Mouse (Mus musculus) embryonic facial prominence, embryonic 12.5 days (tissue): ENCODE measurements around the gene Enc1. TPM values are rescaled to one million over a fixed set of nuclear protein-coding genes. Genes with fewer than 3 reads are reported as not detected.
A peak's percentile ranks its signal among the peaks of the same experiment; 100 is the strongest.

Experiments
- ATAC-seq: fragments of 200-750 bp; cut with Nextera tagmentation; 2 replicates; pipeline ENCODE4 v1.8.0; 2017; ENCODE audit not compliant: insufficient number of reproducible peaks, insufficient read depth, low FRiP score, low TSS enrichment
- H3K27ac ChIP-seq: fragments of 300-500 bp; sonication (generic); 2 replicates; pipeline ENCODE4 v1.5.1; 2016; ENCODE audit warnings: mild to moderate bottlenecking
- H3K27me3 ChIP-seq: fragments of 300-500 bp; sonication (generic); 2 replicates; pipeline ENCODE4 v1.6.1; 2016; ENCODE audit warnings: mild to moderate bottlenecking, moderate library complexity
- H3K36me3 ChIP-seq: fragments of 300-500 bp; sonication (generic); 2 replicates; pipeline ENCODE4 v1.6.1; 2016; ENCODE audit warnings: mild to moderate bottlenecking
- H3K4me1 ChIP-seq: fragments of 300-500 bp; sonication (generic); 2 replicates; pipeline ENCODE4 v1.6.1; 2016
- H3K4me2 ChIP-seq: fragments of 300-500 bp; sonication (generic); replicated peaks from 2 replicates; pipeline ENCODE4 v1.6.1; 2016; ENCODE audit warnings: mild to moderate bottlenecking, moderate library complexity
- H3K4me3 ChIP-seq: fragments of 300-500 bp; sonication (generic); 2 replicates; pipeline ENCODE4 v1.5.1; 2016; ENCODE audit warnings: mild to moderate bottlenecking
- H3K9ac ChIP-seq: fragments of 300-500 bp; sonication (generic); 2 replicates; pipeline ENCODE4 v1.6.1; 2016; ENCODE audit warnings: mild to moderate bottlenecking, moderate library complexity
- H3K9me3 ChIP-seq: fragments of 300-500 bp; sonication (generic); 2 replicates; pipeline ENCODE4 v1.6.1; 2016; ENCODE audit warnings: mild to moderate bottlenecking, moderate library complexity
- WGBS: fragments of 180-500 bp; shearing (Covaris S2); methylation state at CpG from one replicate; pipeline ENCODE4 v1.1.7; 2016; 5-methylcytosine and 5-hydroxymethylcytosine counted together
- polyA plus RNA-seq: library from polyadenylated mRNA; unstranded; fragments of >200 nt; fragmentation: Nextera tagmentation; extraction: Ambion mirVana; gene quantifications from 2 replicates; pipeline ENCODE4 v1.2.1, GENCODE M21; 2016

The Enc1 gene
- polyA plus RNA-seq, 1 experiment from 2014 or later = 7.8 TPM

DNA sequence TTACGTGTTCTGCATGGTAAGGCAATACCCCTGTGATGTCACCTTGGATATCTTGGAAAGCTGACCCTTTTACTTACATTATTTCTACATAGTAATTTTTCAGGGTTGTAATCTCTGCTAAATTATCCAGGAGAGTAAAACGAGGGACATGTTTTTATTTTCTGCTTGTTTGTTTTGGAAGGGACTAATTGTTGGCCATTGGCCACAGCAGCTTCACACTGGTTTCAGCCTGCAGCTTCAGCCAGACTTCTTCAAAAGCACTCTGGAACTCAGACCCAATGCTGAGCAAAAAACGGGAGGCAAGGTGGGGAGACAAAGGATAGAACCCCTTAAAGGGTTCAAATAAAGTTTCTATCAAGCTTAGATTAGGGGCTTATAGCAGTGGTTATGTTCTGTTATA lies 10.8 kb upstream of the Enc1 start:
- H3K9ac ChIP-seq = no peak overlapping the region
- H3K27ac ChIP-seq = no peak overlapping the region
- H3K4me3 ChIP-seq = no peak overlapping the region
- H3K4me2 ChIP-seq = no peak overlapping the region
- ATAC-seq = no peak
- H3K4me1 ChIP-seq = peaks cover 8% of the 10 kb centered on the region; the same call in 1 of the 2 replicates
- no peaks in the 10 kb centered on the region for H3K27me3 ChIP-seq
- WGBS = 62% methylated on average over 3 of the region's 3 CpGs
- H3K36me3 ChIP-seq = no peaks in the 10 kb centered on the region
- peaks cover 9% of the 10 kb centered on the region; the same call in 1 of the 2 replicates for H3K9me3 ChIP-seq

DNA sequence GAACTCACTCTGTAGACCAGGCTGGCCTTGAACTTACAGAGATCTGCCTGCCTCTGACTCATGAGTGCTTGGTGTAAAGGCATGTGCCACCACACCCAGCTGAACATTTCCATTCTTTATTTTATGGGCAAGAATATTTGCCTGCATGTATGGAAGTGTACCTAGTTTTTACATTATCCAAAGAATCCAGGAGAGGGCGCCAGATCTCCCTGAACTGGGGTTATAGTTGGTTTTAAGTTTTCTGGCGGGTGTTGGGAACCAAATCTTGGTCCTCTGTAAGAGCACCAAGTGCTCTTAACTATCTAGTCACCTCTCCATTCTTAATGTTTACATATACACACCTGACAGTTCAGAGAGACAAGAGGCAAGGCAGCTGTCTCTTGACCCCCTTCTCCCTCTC lies 7.8 kb upstream of the Enc1 start:
- WGBS = 70% methylated on average over 2 of the region's 2 CpGs
- H3K36me3 ChIP-seq = no peaks in the 10 kb centered on the region
- H3K4me1 ChIP-seq = peaks cover 6% of the 10 kb centered on the region; the same call in 1 of the 2 replicates
- peaks cover 5% of the 10 kb centered on the region; the same call in 1 of the 2 replicates for H3K27me3 ChIP-seq
- H3K4me3 ChIP-seq = no peak overlapping the region
- no peak overlapping the region for H3K4me2 ChIP-seq
- no peak overlapping the region for H3K9ac ChIP-seq
- ATAC-seq = no peak
- 0 out of 2 replicates have a peak, but pooled peaks cover 3% of the 10 kb centered on the region for H3K9me3 ChIP-seq
- H3K27ac ChIP-seq = no peak overlapping the region

DNA sequence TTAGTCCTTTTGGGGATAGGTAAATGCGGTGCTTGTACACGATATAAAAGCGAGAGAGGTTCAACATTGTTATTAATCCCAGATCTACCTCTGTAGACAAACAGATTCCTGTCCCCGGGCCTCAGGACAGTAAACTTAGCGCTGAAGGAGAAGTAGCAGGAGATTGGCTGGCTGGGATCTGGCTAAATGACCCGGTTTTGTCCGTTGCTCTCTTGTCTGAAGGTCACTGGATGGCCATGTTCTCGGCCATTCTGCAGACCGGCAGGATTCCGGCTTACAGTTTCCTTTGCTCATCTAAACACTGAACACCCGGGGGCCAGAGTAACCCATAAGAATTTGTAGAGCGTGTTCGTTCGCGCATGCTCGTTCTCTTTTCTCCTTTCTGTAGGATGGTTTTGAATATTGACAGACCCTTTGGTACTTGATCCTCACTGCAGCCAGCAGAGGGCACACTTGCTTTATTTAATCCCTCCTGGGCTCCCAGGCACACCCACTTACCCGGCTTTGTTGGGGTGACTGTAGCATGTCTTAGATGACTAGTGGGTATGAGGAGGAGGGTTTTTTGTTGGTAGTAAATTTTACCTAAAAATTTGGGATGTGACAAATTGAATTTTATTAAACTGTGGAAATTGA lies 6.0 kb upstream of the Enc1 start:
- Histone ChIP-seq H3K4me3 (peak overlapping the region; percentile 25), H3K4me1 (peaks cover 10% of the 10 kb centered on the region; the same call in 1 of the 2 replicates), H3K27ac (no peak overlapping the region), H3K9ac (no peak overlapping the region), H3K36me3 (no peaks in the 10 kb centered on the region), H3K27me3 (peaks cover 6% of the 10 kb centered on the region; the same call in 1 of the 2 replicates), H3K9me3 (no peaks in the 10 kb centered on the region), H3K4me2 (peak overlapping the region; percentile 51)
- 16% methylated on average over 17 of the region's 17 CpGs for WGBS
- ATAC-seq = no peak

DNA sequence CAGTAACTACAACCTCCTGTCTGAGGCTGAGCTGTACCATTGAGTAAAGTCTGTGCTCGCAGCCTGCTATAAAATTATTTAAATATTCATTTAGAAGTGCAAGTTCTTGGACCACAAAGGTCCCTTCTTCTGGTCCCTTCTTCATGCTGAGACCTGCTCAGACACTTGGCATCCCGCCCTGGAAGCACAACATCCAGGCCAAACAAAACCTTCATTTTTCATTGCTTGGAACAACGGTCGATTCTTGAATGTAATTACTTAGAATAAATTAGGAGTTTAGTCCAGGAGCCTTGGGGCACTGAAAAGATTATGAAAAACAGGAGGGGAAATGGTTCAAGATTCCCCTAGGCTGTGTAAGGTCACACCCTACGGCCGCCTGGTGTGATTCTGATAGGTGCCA lies 5.0 kb upstream of the Enc1 start:
- no peak overlapping the region for H3K4me3 ChIP-seq
- H3K4me1 ChIP-seq = peaks cover 17% of the 10 kb centered on the region; the same call in 1 of the 2 replicates
- peaks cover 6% of the 10 kb centered on the region; the same call in 1 of the 2 replicates for H3K27me3 ChIP-seq
- no peak overlapping the region for H3K4me2 ChIP-seq
- no peaks in the 10 kb centered on the region for H3K9me3 ChIP-seq
- WGBS = 47% methylated on average over 6 of the region's 6 CpGs
- H3K9ac ChIP-seq = no peak overlapping the region
- H3K27ac ChIP-seq = no peak overlapping the region
- ATAC-seq = no peak
- H3K36me3 ChIP-seq = no peaks in the 10 kb centered on the region

DNA sequence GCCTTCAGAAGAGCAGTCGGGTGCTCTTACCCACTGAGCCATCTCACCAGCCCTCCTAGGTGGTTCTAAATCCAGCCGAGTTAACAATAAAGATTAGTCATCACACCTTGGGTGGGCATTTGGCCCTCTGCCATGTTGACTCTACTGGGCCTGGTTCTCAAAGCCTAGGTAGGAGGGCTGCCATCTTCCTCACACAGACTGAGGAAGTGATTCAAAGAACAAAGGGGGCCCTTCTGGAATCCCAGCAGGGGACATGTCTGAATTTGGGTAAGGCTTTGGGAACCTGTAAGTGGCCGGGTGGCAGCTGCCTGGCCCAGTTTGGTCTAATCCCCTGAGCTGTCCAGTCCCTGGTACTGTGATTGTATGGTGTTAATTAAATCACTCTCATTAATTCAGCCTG lies 3.2 kb upstream of the Enc1 start:
- no peak overlapping the region for H3K9ac ChIP-seq
- H3K4me1 ChIP-seq = peaks cover 22% of the 10 kb centered on the region
- no peak overlapping the region for H3K4me2 ChIP-seq
- peaks cover 6% of the 10 kb centered on the region; the same call in 1 of the 2 replicates for H3K27me3 ChIP-seq
- ATAC-seq = no peak
- H3K9me3 ChIP-seq = no peaks in the 10 kb centered on the region
- no peaks in the 10 kb centered on the region for H3K36me3 ChIP-seq
- H3K4me3 ChIP-seq = no peak overlapping the region
- H3K27ac ChIP-seq = no peak overlapping the region
- WGBS = 47% methylated on average over 3 of the region's 3 CpGs

DNA sequence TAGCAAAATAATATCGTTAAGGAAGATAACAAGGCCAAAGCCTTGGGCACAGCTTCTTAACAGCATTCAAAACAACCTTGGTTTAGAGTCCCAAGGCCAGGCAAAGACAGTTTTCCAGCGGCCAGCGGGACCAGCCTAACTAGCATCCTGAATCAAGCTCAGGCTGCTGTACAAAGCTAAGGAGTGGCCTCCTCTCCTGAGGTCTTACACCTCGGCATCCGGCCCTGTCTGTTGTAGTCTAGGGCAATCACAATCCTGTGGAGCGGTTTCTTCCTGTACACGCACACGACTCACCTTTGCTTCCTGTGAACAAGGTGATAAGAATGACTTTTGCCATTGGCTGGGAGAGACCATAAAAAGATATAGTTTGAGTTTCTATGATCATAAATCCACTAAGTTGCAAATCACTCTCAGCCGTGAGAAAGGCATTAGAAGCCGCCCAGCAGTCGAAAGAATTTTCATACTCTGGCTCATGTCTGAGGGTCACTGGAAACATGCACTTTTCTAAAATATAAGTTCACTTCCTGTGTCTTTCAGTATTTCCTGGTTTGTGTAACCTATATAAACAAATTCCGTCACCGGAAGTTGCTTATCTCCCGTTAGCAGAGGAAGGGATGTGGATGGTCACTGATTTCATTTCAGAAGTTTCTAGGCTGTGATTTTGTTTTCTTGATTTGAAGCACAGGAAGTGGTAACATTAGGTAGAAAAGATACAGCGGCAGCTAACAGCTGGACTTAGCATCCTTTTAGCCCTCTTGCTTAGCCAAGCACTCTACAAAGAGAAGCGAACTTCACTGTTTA lies 2.5 kb upstream of the Enc1 start:
- Histone ChIP-seq H3K4me1 (peaks cover 28% of the 10 kb centered on the region), H3K9me3 (no peaks in the 10 kb centered on the region), H3K27me3 (peaks cover 6% of the 10 kb centered on the region; the same call in 1 of the 2 replicates), H3K36me3 (no peaks in the 10 kb centered on the region), H3K4me2 (no peak overlapping the region), H3K9ac (no peak overlapping the region), H3K27ac (peak overlapping the region; percentile 75; the same call in 1 of the 2 replicates), H3K4me3 (no peak overlapping the region)
- no peak for ATAC-seq
- WGBS = 56% methylated on average over 16 of the region's 16 CpGs

DNA sequence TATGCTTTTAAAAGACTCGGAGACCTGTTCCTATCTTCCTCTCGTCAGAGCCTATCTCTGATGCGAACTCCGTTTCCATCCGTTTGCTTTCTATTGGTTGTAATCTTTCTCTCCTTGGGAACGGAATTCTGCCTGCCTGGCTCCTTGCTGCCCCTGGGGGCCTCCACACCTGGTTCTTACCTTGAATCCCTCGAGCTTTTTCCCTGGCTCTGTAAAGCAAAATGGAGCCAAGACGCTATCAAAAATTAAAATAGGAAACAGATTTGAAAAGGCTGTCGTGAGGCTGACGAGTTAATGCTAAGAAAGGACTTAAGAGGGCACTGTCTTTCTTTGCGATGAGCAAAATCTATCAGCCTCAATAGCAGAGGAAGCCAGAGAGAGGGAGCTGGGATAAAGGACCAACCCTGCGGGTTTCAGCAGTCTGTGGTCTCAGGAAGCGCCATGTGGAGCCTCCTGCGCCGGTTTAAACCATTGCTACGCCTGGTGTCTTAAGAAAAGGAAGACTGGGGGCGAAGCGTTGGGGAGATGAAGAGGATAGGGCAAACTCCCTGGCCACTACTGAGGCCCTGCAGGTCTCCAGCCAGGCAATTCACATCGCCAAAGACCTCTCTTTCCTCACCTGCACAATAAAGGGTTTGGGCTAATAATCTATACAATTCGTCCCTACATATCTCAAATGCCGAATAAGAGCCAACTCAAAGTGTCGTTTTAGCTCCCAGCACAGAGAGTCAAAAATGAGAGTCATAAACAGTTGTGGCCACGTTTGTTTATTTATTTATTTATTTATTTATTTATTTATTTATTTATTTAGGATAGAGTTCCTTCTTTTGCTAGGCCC lies 1.3 kb upstream of the Enc1 start:
- H3K4me1 ChIP-seq = peaks cover 36% of the 10 kb centered on the region
- H3K9me3 ChIP-seq = no peaks in the 10 kb centered on the region
- 5% methylated on average over 23 of the region's 23 CpGs for WGBS
- H3K27ac ChIP-seq = peak overlapping the region; percentile 75
- H3K36me3 ChIP-seq = no peaks in the 10 kb centered on the region
- H3K4me2 ChIP-seq = peak overlapping the region; percentile 89
- no peak for ATAC-seq
- no peak overlapping the region; the same call in 1 of the 2 replicates for H3K9ac ChIP-seq
- peaks cover 6% of the 10 kb centered on the region; the same call in 1 of the 2 replicates for H3K27me3 ChIP-seq
- H3K4me3 ChIP-seq = no peak overlapping the region

DNA sequence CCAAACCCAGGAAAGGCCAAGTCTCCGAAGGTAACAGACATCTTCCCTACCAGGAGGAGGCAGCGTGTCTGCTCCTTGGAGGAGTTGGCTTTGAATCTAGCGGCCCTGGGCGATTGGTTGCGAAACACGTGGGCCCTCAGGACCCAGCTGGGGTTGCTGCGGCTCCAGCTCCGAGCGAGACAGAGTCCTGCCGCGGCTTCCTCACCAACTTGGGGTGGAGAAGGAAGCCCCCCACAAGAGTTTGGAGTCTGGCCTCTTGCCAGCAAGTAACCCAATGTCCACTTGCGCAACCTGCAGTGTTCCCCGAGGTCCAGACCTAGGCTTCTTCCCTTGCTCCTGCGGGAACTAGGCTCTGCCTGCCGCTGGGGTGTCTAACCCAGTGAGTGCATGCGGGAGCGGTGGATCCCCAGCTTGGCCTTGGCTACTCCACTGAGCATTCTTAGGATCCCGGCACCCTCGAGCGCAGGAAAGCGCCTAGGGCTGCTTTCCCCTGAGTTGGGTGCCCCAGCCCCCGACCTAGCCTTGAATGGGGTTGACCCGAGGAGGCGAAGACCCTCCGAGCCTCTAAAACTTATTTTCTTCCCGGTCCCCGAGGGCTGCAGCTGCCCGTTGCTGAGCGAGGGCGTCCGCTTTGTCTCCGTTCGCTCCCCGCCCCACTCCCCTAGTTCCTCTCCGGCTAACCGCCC lies 483 bp upstream of the Enc1 start:
- peak; percentile 68 for ATAC-seq
- Histone ChIP-seq H3K9me3 (no peaks in the 10 kb centered on the region), H3K27me3 (peaks cover 7% of the 10 kb centered on the region), H3K4me1 (peaks cover 39% of the 10 kb centered on the region), H3K36me3 (peaks cover 8% of the 10 kb centered on the region), H3K9ac (peak overlapping the region; percentile 84), H3K4me3 (peak overlapping the region; percentile 85), H3K4me2 (peak overlapping the region; percentile 89), H3K27ac (peak overlapping the region; percentile 98)
- WGBS = under 1% methylated on average over 34 of the region's 36 CpGs

DNA sequence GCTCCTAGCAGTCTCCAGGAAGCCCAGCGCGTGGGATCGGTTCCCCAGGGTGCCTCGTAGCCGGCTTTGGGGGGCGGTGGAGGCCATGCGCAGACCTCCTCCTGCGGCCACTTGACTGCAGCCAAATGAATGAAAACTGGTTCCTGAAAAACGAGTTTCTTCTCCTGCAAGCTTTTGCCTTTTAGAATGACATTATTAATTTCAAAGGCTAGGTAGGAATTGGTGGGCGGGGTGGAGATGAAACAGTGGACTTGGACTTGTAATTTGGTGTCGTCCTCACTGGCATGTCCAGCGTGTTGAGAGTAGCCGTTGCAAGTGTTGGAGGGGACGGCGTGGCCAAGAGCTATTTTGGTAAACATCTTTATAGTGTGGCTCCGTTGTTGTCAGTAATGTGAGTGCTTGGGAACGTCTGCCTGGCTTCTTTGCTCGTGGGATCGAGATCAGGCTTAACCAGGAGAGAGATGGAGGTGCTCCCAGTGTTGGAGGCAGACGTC lies 929 bp downstream of the Enc1 start:
- peaks cover 22% of the 10 kb centered on the region for H3K36me3 ChIP-seq
- H3K9ac ChIP-seq = peak overlapping the region; percentile 94
- WGBS = under 1% methylated on average over 20 of the region's 20 CpGs
- peak overlapping the region; percentile 89 for H3K4me2 ChIP-seq
- H3K9me3 ChIP-seq = no peaks in the 10 kb centered on the region
- H3K27ac ChIP-seq = peak overlapping the region; percentile 98
- H3K4me3 ChIP-seq = peak overlapping the region; percentile 85
- H3K27me3 ChIP-seq = peaks cover 8% of the 10 kb centered on the region
- H3K4me1 ChIP-seq = peaks cover 39% of the 10 kb centered on the region
- no peak for ATAC-seq

DNA sequence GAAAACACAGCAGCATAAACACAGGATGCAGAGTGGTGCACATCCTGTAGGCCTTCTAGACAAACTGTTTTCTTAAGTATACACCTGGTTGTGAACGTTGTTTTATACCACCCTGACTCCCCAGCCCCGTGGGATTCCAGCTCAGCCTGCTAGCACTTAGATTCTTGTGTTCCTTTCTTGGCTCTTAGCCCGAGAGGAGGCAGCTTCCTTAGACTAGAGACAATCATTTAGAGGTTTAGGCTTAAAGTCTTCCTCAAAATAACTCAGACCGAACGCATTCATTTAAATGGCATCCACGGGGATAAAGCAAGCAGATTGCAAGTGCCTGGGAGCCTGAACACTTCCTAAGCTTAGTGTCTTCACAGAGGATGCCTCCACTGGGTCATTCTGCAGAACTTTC lies 1.8 kb downstream of the Enc1 start:
- 6% methylated on average over 6 of the region's 6 CpGs for WGBS
- Histone ChIP-seq H3K4me3 (peak overlapping the region; percentile 85), H3K9ac (peak overlapping the region; percentile 94), H3K27ac (no peak overlapping the region), H3K27me3 (peaks cover 7% of the 10 kb centered on the region), H3K4me2 (peak overlapping the region; percentile 89), H3K9me3 (no peaks in the 10 kb centered on the region), H3K4me1 (peaks cover 41% of the 10 kb centered on the region), H3K36me3 (peaks cover 31% of the 10 kb centered on the region)
- ATAC-seq = no peak
